Mouse (Mus musculus) heart, embryonic 13.5 days (tissue): ENCODE measurements at regions not wholly inside any gene's neighbourhood (a gene's known extent, or its start where the extent isn't known, plus 50 kb on each side); places are given as distances from the start of the nearest gene placed in this dataset.
A peak's percentile ranks its signal among the peaks of the same experiment; 100 is the strongest.

Experiments used
- ATAC-seq: fragments of 200-750 bp; cut with Nextera tagmentation; 2 replicates; pipeline ENCODE4 v1.8.0; 2017; ENCODE audit warnings: moderate TSS enrichment; ENCODE audit not compliant: insufficient number of reproducible peaks, low FRiP score, low TSS enrichment; ENCODE audit errors: extremely low read depth
- H3K27ac ChIP-seq: fragments of 300-500 bp; sonication (generic); replicated peaks from 2 replicates; pipeline ENCODE4 v1.5.1; 2015; ENCODE audit warnings: moderate library complexity, mild to moderate bottlenecking, inconsistent platforms
- H3K27me3 ChIP-seq: fragments of 300-500 bp; sonication (generic); replicated peaks from 2 replicates; pipeline ENCODE4 v1.6.1; 2015; ENCODE audit warnings: mild to moderate bottlenecking, inconsistent platforms
- H3K36me3 ChIP-seq: fragments of 300-500 bp; sonication (generic); 2 replicates; pipeline ENCODE4 v1.6.1; 2015; ENCODE audit warnings: mild to moderate bottlenecking, inconsistent platforms
- H3K4me1 ChIP-seq: fragments of 300-500 bp; sonication (generic); 2 replicates; pipeline ENCODE4 v1.6.1; 2015; ENCODE audit warnings: inconsistent platforms
- H3K4me2 ChIP-seq: fragments of 300-500 bp; sonication (generic); 2 replicates; pipeline ENCODE4 v1.6.1; 2015; ENCODE audit warnings: inconsistent platforms, mild to moderate bottlenecking, moderate library complexity
- H3K4me3 ChIP-seq: fragments of 300-500 bp; sonication (generic); 2 replicates; pipeline ENCODE4 v1.5.1; 2015; ENCODE audit warnings: moderate library complexity, mild to moderate bottlenecking, inconsistent platforms
- H3K9ac ChIP-seq: fragments of 300-500 bp; sonication (generic); 2 replicates; pipeline ENCODE4 v1.6.1; 2015; ENCODE audit warnings: inconsistent platforms, mild to moderate bottlenecking, moderate library complexity
- H3K9me3 ChIP-seq: fragments of 300-500 bp; sonication (generic); 2 replicates; pipeline ENCODE4 v1.6.1; 2016; ENCODE audit warnings: inconsistent platforms
- WGBS: fragments of 180-500 bp; shearing (Covaris S2); methylation state at CpG from one replicate; pipeline ENCODE4 v1.1.7; 2015; ENCODE audit warnings: mixed read lengths; 5-methylcytosine and 5-hydroxymethylcytosine counted together

DNA sequence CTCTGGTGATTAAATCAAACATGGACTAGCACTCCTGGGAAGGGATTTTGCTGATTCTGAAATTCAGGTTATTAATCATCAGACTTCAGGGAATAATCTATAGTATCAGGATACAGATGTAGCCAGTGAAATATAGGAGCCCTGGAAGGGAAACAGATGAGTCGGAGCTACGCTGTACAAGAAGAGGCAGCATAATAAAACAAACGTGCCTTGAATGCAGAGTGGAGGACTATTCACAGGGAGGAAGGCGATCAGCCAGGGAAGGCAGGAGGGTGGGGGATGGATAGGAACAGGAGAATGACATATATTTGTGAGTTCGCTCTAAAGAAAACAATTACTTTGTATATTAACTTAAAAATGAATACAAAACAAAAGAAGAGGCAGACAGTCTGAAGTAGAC, 286.6 kb upstream of the Got2 start:
- H3K9me3 ChIP-seq, result 0 out of 2 replicates have a peak, but pooled peaks cover 5% of the 10 kb centered on the region
- no peak overlapping the region for H3K9ac ChIP-seq
- H3K4me1 ChIP-seq, result no peaks in the 10 kb centered on the region
- H3K27me3 ChIP-seq, result no peaks in the 10 kb centered on the region
- H3K4me2 ChIP-seq, result no peak overlapping the region
- H3K27ac ChIP-seq, result no peak overlapping the region
- ATAC-seq, result no peak
- no peak overlapping the region for H3K4me3 ChIP-seq
- no peaks in the 10 kb centered on the region for H3K36me3 ChIP-seq
- WGBS, result 84% methylated on average over 5 of the region's 5 CpGs

DNA sequence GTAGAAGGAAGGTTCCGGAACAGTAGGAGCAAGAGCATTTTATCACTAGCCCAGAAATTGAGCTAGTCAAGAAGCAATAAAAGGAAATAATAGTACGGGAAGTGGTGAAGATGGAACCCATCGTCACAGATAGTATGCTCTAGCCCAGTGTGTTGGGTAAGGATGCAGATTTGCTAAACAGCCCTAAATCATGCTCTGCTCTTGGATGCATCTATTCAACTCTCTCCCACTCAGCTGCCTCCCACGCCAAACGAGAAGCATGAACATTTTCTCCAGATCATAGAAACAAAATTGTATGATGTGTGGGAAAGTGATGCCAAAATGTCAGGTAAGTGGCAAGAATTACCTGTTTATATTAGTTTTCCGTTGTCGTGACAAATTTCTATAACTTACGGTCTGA, 276.6 kb upstream of the Got2 start:
- Histone ChIP-seq H3K27me3 (no peaks in the 10 kb centered on the region), H3K27ac (no peak overlapping the region), H3K36me3 (no peaks in the 10 kb centered on the region), H3K4me2 (no peak overlapping the region), H3K9ac (no peak overlapping the region), H3K9me3 (no peaks in the 10 kb centered on the region), H3K4me3 (no peak overlapping the region), H3K4me1 (no peaks in the 10 kb centered on the region; the same call in 1 of the 2 replicates)
- ATAC-seq, result no peak
- 84% methylated on average over 8 of the region's 8 CpGs for WGBS

DNA sequence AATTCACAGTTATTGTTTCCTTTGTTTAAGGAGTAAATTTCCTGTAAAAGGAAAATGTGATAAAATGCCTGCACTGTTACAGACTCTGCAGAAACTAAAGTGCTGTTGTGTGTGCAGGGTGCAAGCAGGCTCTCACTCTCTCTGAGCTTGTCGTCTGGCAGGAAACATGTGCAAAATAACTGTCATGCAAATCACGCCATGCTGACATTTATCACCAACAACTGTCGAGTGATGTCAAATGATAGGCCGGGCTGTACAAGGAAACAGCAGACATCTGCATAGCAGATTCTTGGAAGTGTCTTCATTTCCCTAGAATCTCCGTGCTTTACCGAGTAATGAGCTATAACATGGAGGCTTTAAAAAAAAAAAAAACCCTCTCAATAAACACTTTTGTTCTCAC, 271.6 kb upstream of the Got2 start:
- H3K9me3 ChIP-seq, result no peaks in the 10 kb centered on the region
- 16% methylated on average over 6 of the region's 6 CpGs for WGBS
- H3K27me3 ChIP-seq, result no peaks in the 10 kb centered on the region
- H3K4me2 ChIP-seq, result peak overlapping the region; percentile 30
- no peak for ATAC-seq
- H3K36me3 ChIP-seq, result no peaks in the 10 kb centered on the region
- H3K27ac ChIP-seq, result no peak overlapping the region
- H3K9ac ChIP-seq, result no peak overlapping the region
- no peak overlapping the region for H3K4me3 ChIP-seq
- peaks cover 3% of the 10 kb centered on the region for H3K4me1 ChIP-seq

DNA sequence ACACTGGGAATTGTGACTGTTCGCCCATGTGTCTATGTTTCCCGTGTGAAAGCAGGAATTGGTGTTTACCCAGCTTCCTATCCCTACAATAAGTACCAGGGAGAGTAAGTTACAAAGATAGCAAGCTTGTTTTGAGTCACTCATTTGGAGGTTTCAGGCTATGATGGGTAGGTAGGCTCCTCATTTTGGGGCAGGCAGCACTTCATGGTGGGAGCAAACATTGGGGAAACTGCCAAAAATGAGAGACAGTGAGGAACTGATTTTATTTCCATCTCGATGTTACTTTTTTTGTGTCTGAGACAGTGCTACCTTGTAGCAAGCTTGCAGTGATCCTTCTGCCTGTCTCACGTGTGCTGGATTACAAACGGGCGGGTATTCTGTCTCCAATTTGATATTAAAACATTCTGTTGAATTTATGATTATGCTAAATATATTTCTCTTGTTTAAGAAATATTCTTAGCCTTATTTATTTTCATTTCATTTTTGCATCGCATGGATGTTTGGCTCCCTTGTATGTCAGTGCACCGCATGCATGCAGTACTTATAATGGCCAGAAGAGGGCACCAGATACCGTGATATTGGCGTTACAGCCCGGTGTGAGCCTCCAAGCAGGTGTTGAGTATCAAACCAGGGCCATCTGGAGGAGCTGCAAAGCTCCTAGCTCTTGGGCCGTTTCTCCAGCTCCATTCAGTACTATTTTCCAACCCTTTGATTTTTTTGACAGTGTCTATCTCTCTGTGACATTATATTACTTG, 264.3 kb upstream of the Got2 start:
- Histone ChIP-seq H3K27ac (no peak overlapping the region), H3K4me3 (no peak overlapping the region), H3K4me1 (peaks cover 13% of the 10 kb centered on the region), H3K9ac (no peak overlapping the region), H3K36me3 (no peaks in the 10 kb centered on the region), H3K27me3 (no peaks in the 10 kb centered on the region), H3K9me3 (no peaks in the 10 kb centered on the region), H3K4me2 (no peak overlapping the region)
- 33% methylated on average over 12 of the region's 12 CpGs for WGBS
- ATAC-seq, result no peak

DNA sequence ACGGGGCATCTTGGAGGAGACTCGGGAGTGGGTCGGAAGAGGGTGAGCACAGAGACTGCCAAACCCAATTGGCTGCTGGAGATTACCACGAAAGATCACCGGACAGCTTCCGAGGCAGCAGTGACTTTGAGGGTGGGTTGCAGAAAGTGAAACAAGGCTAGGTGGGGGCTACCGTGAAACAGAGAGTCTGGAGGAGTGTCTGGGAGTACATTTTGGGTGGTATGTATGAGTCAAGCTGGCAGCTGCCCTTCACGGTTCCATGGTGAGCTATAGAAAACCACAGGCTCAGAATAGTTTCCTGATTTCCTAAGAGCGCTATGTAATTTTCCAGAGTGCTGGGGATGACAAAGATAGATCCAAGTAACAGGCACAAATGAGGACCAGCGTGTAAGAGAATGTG, 263.7 kb upstream of the Got2 start:
- no peaks in the 10 kb centered on the region for H3K27me3 ChIP-seq
- H3K9me3 ChIP-seq, result no peaks in the 10 kb centered on the region
- peaks cover 13% of the 10 kb centered on the region for H3K4me1 ChIP-seq
- H3K4me2 ChIP-seq, result peak overlapping the region; percentile 64; the same call in 1 of the 2 replicates
- WGBS, result 52% methylated on average over 10 of the region's 10 CpGs
- no peak overlapping the region for H3K27ac ChIP-seq
- no peak overlapping the region for H3K9ac ChIP-seq
- no peak overlapping the region for H3K4me3 ChIP-seq
- no peaks in the 10 kb centered on the region for H3K36me3 ChIP-seq
- ATAC-seq, result no peak

DNA sequence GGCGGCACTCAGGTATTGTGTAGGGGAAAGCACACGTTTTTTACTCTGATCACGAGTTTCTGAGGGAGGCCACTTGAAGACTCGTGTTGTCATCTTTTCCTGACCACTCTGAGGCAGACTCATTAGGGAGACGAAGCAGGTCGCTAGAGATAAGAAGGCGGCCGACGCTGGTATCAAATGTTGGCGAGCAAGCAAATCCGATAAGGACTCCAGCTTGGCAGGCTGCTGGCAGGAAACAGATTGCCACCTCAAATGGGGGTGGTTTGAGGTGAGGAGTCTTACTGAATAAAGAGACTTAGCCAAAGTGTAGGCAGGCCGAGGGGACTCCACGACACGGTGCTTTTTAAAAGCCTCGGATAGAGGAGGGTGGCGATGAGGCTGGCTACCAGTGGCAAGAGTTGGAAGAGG, 262.7 kb upstream of the Got2 start:
- WGBS, result 20% methylated on average over 16 of the region's 16 CpGs
- no peak for ATAC-seq
- no peaks in the 10 kb centered on the region for H3K36me3 ChIP-seq

DNA sequence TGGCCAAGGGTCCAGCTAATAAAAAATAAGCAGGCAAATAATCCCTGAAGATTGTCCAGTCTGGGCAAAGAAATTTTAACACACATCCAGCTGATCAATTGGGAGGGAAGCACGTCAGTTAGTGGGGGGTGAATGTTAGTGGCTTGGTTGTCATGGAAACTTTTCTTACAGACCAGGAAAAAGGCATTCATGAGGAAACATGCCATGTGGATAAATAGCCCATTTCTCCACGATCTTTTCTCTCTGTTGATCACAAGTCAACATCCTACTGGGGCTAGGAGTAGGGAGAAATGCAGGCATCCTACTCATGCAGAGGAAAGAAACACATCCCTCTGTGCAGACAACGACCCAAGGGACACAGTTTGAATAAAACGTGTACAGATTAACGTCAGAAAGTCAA, 243.8 kb upstream of the Got2 start:
- Histone ChIP-seq H3K36me3 (no peaks in the 10 kb centered on the region), H3K4me3 (no peak overlapping the region), H3K27me3 (no peaks in the 10 kb centered on the region), H3K9ac (no peak overlapping the region), H3K4me1 (no peaks in the 10 kb centered on the region), H3K27ac (no peak overlapping the region), H3K9me3 (no peaks in the 10 kb centered on the region), H3K4me2 (no peak overlapping the region)
- 53% methylated on average over 5 of the region's 5 CpGs for WGBS
- no peak for ATAC-seq

More for the DNA sequence above, 262.7 kb upstream of the Got2 start:
- Histone ChIP-seq H3K4me2 (peak overlapping the region; percentile 64), H3K4me1 (peaks cover 13% of the 10 kb centered on the region), H3K27me3 (no peaks in the 10 kb centered on the region), H3K9ac (peak overlapping the region; percentile 28; the same call in 1 of the 2 replicates), H3K4me3 (peak overlapping the region; percentile 31), H3K9me3 (no peaks in the 10 kb centered on the region), H3K27ac (no peak overlapping the region)

DNA sequence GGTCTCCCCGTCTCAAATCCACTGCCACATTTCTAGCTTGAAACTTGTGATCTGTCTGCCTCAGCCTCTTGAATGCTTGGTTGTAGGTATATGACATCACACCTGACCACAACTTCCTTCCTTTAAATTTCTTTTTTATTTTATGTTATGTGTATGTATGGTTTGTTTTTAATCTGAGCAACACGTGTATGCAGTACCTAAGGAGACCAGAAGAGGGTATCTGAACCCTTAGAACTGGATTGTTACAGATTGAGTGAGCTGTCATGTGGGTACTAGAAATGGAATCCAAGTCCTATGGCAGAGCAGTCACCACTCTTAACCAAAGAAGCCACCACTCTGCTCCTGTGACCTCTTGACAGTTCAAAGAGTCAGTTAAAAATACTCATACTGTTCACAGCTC, 240.0 kb upstream of the Got2 start:
- ATAC-seq, result no peak

DNA sequence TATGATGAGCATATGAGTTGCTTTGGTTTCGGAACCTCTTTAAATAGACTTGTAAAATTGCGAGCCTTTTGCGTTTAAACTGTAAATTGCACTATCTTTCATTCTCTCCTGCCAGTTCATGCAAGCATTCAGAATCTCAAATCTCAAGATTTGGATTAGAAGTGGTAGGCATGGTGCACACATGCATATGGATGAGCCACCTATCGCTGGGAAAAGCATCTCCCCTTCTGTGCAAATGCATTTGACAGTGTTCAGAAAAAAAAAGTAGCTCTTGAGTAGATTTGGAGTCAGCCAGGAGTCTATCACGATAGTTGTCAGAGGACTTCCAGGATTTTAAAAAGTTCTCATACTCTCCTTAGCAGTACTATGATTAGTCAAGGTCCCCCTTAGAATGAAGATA, 212.5 kb upstream of the Got2 start:
- no peak overlapping the region for H3K9ac ChIP-seq
- H3K36me3 ChIP-seq, result no peaks in the 10 kb centered on the region
- no peak overlapping the region for H3K4me3 ChIP-seq
- no peak overlapping the region for H3K4me2 ChIP-seq
- no peak overlapping the region for H3K27ac ChIP-seq
- 77% methylated on average over 5 of the region's 5 CpGs for WGBS
- no peaks in the 10 kb centered on the region for H3K4me1 ChIP-seq
- no peaks in the 10 kb centered on the region for H3K9me3 ChIP-seq
- ATAC-seq, result no peak
- H3K27me3 ChIP-seq, result no peaks in the 10 kb centered on the region

More for the DNA sequence above, 240.0 kb upstream of the Got2 start:
- Histone ChIP-seq H3K4me1 (no peaks in the 10 kb centered on the region), H3K4me2 (no peak overlapping the region), H3K27me3 (no peaks in the 10 kb centered on the region), H3K36me3 (no peaks in the 10 kb centered on the region), H3K4me3 (no peak overlapping the region), H3K9me3 (no peaks in the 10 kb centered on the region), H3K9ac (no peak overlapping the region), H3K27ac (no peak overlapping the region)
- 60% methylated on average over 2 of the region's 2 CpGs for WGBS

DNA sequence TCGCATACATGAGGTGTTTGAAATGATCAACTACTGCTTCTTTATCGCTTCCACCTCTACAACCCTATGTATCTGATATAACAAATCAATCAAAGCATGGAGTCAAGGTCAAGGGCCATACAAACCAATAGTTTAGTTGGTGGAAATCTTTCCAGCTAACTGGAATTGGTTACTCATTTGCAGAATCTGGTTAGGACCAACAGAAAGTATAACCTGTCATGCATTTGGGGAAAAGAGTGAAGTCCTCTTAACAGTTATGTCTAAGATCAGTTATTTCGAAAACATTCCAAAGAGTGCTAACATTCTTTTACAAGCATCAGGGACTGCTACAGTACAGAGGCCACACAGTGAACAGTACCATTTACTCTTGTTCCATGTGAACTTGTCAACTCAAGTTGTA, 204.6 kb upstream of the Got2 start:
- Histone ChIP-seq H3K9me3 (no peaks in the 10 kb centered on the region), H3K9ac (no peak overlapping the region), H3K4me2 (no peak overlapping the region), H3K36me3 (no peaks in the 10 kb centered on the region), H3K4me3 (no peak overlapping the region), H3K27ac (no peak overlapping the region), H3K4me1 (no peaks in the 10 kb centered on the region), H3K27me3 (no peaks in the 10 kb centered on the region)
- no peak for ATAC-seq
- 76% methylated on average over 3 of the region's 3 CpGs for WGBS

DNA sequence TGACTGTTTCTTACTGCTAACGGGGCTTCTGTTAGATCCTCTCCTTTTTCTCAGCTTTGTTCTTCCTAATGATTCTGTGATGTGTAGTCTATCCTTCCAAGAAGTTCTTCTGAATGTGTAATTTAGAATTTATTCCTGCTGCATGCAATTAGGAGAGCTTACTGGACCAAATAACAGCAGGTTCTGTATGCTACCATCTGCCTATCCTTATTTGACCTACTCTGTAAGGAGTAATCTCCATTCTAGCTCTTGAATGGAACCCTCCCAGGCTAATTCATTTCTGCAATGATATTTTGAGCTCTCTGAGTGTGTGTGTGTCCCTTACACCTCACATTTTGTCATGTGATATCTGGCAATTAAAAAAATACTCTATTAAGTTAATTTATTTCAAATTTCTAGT, 201.9 kb upstream of the Got2 start:
- no peak overlapping the region for H3K9ac ChIP-seq
- H3K27ac ChIP-seq, result no peak overlapping the region
- no peak overlapping the region for H3K4me2 ChIP-seq
- no peaks in the 10 kb centered on the region for H3K27me3 ChIP-seq
- no peak for ATAC-seq
- H3K36me3 ChIP-seq, result no peaks in the 10 kb centered on the region
- H3K4me1 ChIP-seq, result no peaks in the 10 kb centered on the region
- no peaks in the 10 kb centered on the region for H3K9me3 ChIP-seq
- no peak overlapping the region for H3K4me3 ChIP-seq
- 83% methylated on average over 1 of the region's 1 CpGs for WGBS

DNA sequence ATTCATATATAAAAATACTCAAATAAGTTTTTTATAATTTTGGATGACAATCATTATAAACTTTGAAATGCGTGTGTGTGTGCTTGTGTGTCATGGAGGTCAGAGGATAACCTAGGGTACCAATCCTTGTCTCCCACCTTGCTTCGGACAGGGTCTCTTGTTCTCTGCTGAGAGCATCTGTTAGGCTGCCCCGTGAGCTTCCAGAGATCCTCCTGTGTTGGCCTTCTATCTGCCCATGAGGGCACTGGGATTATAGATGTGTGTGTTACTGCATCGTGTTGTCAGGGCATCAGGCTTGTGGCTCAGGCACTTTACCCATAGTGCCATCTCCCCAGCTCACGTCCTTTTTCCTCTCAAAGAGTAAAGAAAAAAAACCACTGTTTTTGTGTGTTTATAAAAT, 180.0 kb upstream of the Got2 start:
- H3K4me1 ChIP-seq, result no peaks in the 10 kb centered on the region
- no peak for ATAC-seq
- H3K4me3 ChIP-seq, result no peak overlapping the region
- no peaks in the 10 kb centered on the region for H3K9me3 ChIP-seq
- no peak overlapping the region for H3K9ac ChIP-seq
- H3K36me3 ChIP-seq, result no peaks in the 10 kb centered on the region
- H3K27ac ChIP-seq, result no peak overlapping the region
- H3K27me3 ChIP-seq, result no peaks in the 10 kb centered on the region
- WGBS, result 75% methylated on average over 5 of the region's 5 CpGs
- H3K4me2 ChIP-seq, result no peak overlapping the region
